8 mouse cellular contexts compared by ENCODE assay signal in genomic region chr17:46649811-46650210, GRCm38 (mm10). TPM values are rescaled to one million over a fixed set of nuclear protein-coding genes. Genes with fewer than 3 reads are reported as not detected.
DNase-seq lines count a peak whose midpoint lies in the region; ATAC-seq and TF ChIP-seq lines count a peak whose summit lies in the region.

No protein-coding gene starts in this region.

- no peaks in the 10 kb centered on the region for H3K9me3 ChIP-seq in lung, embryonic 14.5 days (ENCODE audit: low read depth, low read length)
- no peaks in the 10 kb centered on the region for H3K9me3 ChIP-seq in embryonic facial prominence, embryonic 15.5 days (replicated peaks)
- no peaks in the 10 kb centered on the region for H3K9me3 ChIP-seq in intestine, postnatal 0 days (ENCODE audit: control insufficient read depth)
- no peaks in the 10 kb centered on the region for H3K9me3 ChIP-seq in neural tube, embryonic 13.5 days

- no peak for DNase-seq in lung, embryonic 14.5 days
- DNase-seq in lung, adult 18-20 months, result no peak
- DNase-seq in layer of hippocampus, postnatal 14 days (ENCODE audit: low spot score in 2 of 2), result no peak
- DNase-seq in testis, postnatal 10 days (ENCODE audit: low spot score), result no peak
- no peak for DNase-seq in spleen, adult 18-20 months

- H3K4me1 ChIP-seq in lung, embryonic 14.5 days (ENCODE audit: insufficient read depth), result peaks cover 12% of the 10 kb centered on the region
- H3K4me1 ChIP-seq in embryonic facial prominence, embryonic 15.5 days, result peaks cover 60% of the 10 kb centered on the region
- H3K4me1 ChIP-seq in intestine, postnatal 0 days (replicated peaks; ENCODE audit: control insufficient read depth, insufficient read depth, low read length), result peaks cover 5% of the 10 kb centered on the region; the same call in 1 of the 2 replicates
- H3K4me1 ChIP-seq in neural tube, embryonic 13.5 days (replicated peaks), result peaks cover 60% of the 10 kb centered on the region

- peaks cover 41% of the 10 kb centered on the region for H3K36me3 ChIP-seq in lung, embryonic 14.5 days (ENCODE audit: insufficient read depth)
- H3K36me3 ChIP-seq in embryonic facial prominence, embryonic 15.5 days, result peaks cover 36% of the 10 kb centered on the region
- H3K36me3 ChIP-seq in intestine, postnatal 0 days (ENCODE audit: control insufficient read depth, insufficient read depth), result peaks cover 29% of the 10 kb centered on the region
- H3K36me3 ChIP-seq in neural tube, embryonic 13.5 days, result peaks cover 26% of the 10 kb centered on the region

- peak overlapping the region; percentile 75 for H3K4me3 ChIP-seq in lung, embryonic 14.5 days (ENCODE audit: low read depth, low read length)
- H3K4me3 ChIP-seq in embryonic facial prominence, embryonic 15.5 days (replicated peaks), result peak overlapping the region; percentile 71
- H3K4me3 ChIP-seq in intestine, postnatal 0 days (ENCODE audit: low read depth, low read length), result peak overlapping the region; percentile 74
- H3K4me3 ChIP-seq in neural tube, embryonic 13.5 days, result peak overlapping the region; percentile 74

- H3K4me2 ChIP-seq in lung, embryonic 14.5 days, result peak overlapping the region; percentile 88
- peak overlapping the region; percentile 80 for H3K4me2 ChIP-seq in embryonic facial prominence, embryonic 15.5 days (replicated peaks)
- peak overlapping the region; percentile 87 for H3K4me2 ChIP-seq in intestine, postnatal 0 days (replicated peaks; ENCODE audit: low read depth)
- peak overlapping the region; percentile 91 for H3K4me2 ChIP-seq in neural tube, embryonic 13.5 days

- H3K27me3 ChIP-seq in lung, embryonic 14.5 days (ENCODE audit: insufficient read depth, low read length), result no peaks in the 10 kb centered on the region
- H3K27me3 ChIP-seq in embryonic facial prominence, embryonic 15.5 days, result no peaks in the 10 kb centered on the region
- no peaks in the 10 kb centered on the region for H3K27me3 ChIP-seq in intestine, postnatal 0 days (replicated peaks; ENCODE audit: control insufficient read depth, insufficient read depth, low read length)
- no peaks in the 10 kb centered on the region for H3K27me3 ChIP-seq in neural tube, embryonic 13.5 days

- WGBS in lung, embryonic 14.5 days, result 25% methylated on average over 15 of the region's 15 CpGs
- 33% methylated on average over 15 of the region's 15 CpGs for WGBS in embryonic facial prominence, embryonic 15.5 days
- WGBS in intestine, postnatal 0 days, result 32% methylated on average over 15 of the region's 15 CpGs
- 38% methylated on average over 15 of the region's 15 CpGs for WGBS in neural tube, embryonic 13.5 days

- ATAC-seq in lung, embryonic 14.5 days (ENCODE audit: insufficient read depth), result no peak
- no peak for ATAC-seq in embryonic facial prominence, embryonic 15.5 days (ENCODE audit: insufficient number of reproducible peaks, low FRiP score, low TSS enrichment, low read depth)
- ATAC-seq in intestine, postnatal 0 days, result no peak
- no peak for ATAC-seq in neural tube, embryonic 13.5 days (ENCODE audit: low read depth)

- no peak for TF ChIP-seq CTCF in lung, embryonic 14.5 days (IDR thresholded peaks at IDR 0.05; ENCODE audit: low read depth)
- no peak for TF ChIP-seq CTCF in intestine, postnatal 0 days (IDR thresholded peaks at IDR 0.05; ENCODE audit: low read depth)

- peak overlapping the region; percentile 89 for H3K9ac ChIP-seq in lung, embryonic 14.5 days
- H3K9ac ChIP-seq in embryonic facial prominence, embryonic 15.5 days, result peak overlapping the region; percentile 37
- H3K9ac ChIP-seq in intestine, postnatal 0 days (ENCODE audit: low read depth, low read length), result peak overlapping the region; percentile 67
- H3K9ac ChIP-seq in neural tube, embryonic 13.5 days, result peak overlapping the region; percentile 96

- peak overlapping the region; percentile 98 for H3K27ac ChIP-seq in lung, embryonic 14.5 days (ENCODE audit: low read depth)
- H3K27ac ChIP-seq in embryonic facial prominence, embryonic 15.5 days (replicated peaks), result peak overlapping the region; percentile 97
- peak overlapping the region; percentile 87 for H3K27ac ChIP-seq in intestine, postnatal 0 days (ENCODE audit: low read depth, low read length)
- peak overlapping the region; percentile 96 for H3K27ac ChIP-seq in neural tube, embryonic 13.5 days (replicated peaks)

RNA-seq across cellular contexts. Expression of gene Cul7, which starts 0.3 kb away (rescaled TPM):
- 36.6 TPM in 2 replicates for polyA plus RNA-seq in lung, embryonic 14.5 days (2014; fragmentation: Nextera tagmentation; extraction: Ambion mirVana)
- polyA plus RNA-seq in embryonic facial prominence, embryonic 15.5 days (2015; fragmentation: Nextera tagmentation; extraction: Ambion mirVana), result 64.0 and 64.1 TPM in 2 replicates
- polyA plus RNA-seq in intestine, postnatal 0 days (2015; fragmentation: Nextera tagmentation; extraction: Ambion mirVana), result 18.0 and 19.2 TPM in 2 replicates
- 40.0 and 41.7 TPM in 2 replicates for polyA plus RNA-seq in neural tube, embryonic 13.5 days (2015; fragmentation: Nextera tagmentation; extraction: Ambion mirVana)
- 10 to 100 TPM; 23.8 to 24.4 TPM for total RNA-seq in layer of hippocampus, postnatal 14 days (2021)

RNA-seq across cellular contexts. Expression of gene Mrpl2, which starts 3.8 kb away (rescaled TPM):
- polyA plus RNA-seq in lung, embryonic 14.5 days (2014; fragmentation: Nextera tagmentation; extraction: Ambion mirVana), result 113 and 114 TPM in 2 replicates
- polyA plus RNA-seq in embryonic facial prominence, embryonic 15.5 days (2015; fragmentation: Nextera tagmentation; extraction: Ambion mirVana), result 92.9 and 95.8 TPM in 2 replicates
- polyA plus RNA-seq in intestine, postnatal 0 days (2015; fragmentation: Nextera tagmentation; extraction: Ambion mirVana), result 138 and 139 TPM in 2 replicates
- polyA plus RNA-seq in neural tube, embryonic 13.5 days (2015; fragmentation: Nextera tagmentation; extraction: Ambion mirVana), result 63.2 and 70.1 TPM in 2 replicates
- total RNA-seq in layer of hippocampus, postnatal 14 days (2021), result 10 to 100 TPM; 51.1 to 54.3 TPM

RNA-seq across cellular contexts. Expression of gene Klc4, which starts 4.0 kb away (rescaled TPM):
- polyA plus RNA-seq in lung, embryonic 14.5 days (2014; fragmentation: Nextera tagmentation; extraction: Ambion mirVana), result 20.2 and 21.4 TPM in 2 replicates
- polyA plus RNA-seq in embryonic facial prominence, embryonic 15.5 days (2015; fragmentation: Nextera tagmentation; extraction: Ambion mirVana), result 23.4 and 24.5 TPM in 2 replicates
- 102 and 107 TPM in 2 replicates for polyA plus RNA-seq in intestine, postnatal 0 days (2015; fragmentation: Nextera tagmentation; extraction: Ambion mirVana)
- 41.8 and 45.3 TPM in 2 replicates for polyA plus RNA-seq in neural tube, embryonic 13.5 days (2015; fragmentation: Nextera tagmentation; extraction: Ambion mirVana)
- 10 to 100 TPM; 15.1 to 16.7 TPM for total RNA-seq in layer of hippocampus, postnatal 14 days (2021)

RNA-seq across cellular contexts. Expression of gene Ptk7, which starts 20.5 kb away (rescaled TPM):
- polyA plus RNA-seq in lung, embryonic 14.5 days (2014; fragmentation: Nextera tagmentation; extraction: Ambion mirVana), result 79.5 and 99.3 TPM in 2 replicates
- polyA plus RNA-seq in embryonic facial prominence, embryonic 15.5 days (2015; fragmentation: Nextera tagmentation; extraction: Ambion mirVana), result 156 and 161 TPM in 2 replicates
- polyA plus RNA-seq in intestine, postnatal 0 days (2015; fragmentation: Nextera tagmentation; extraction: Ambion mirVana), result 13.7 and 14.7 TPM in 2 replicates
- polyA plus RNA-seq in neural tube, embryonic 13.5 days (2015; fragmentation: Nextera tagmentation; extraction: Ambion mirVana), result 38.7 and 41.3 TPM in 2 replicates
- total RNA-seq in layer of hippocampus, postnatal 14 days (2021), result 10 to 100 TPM; 11.2 to 11.4 TPM

RNA-seq across cellular contexts. Expression of gene Rrp36, which starts 24.3 kb away (rescaled TPM):
- 47.6 and 48.5 TPM in 2 replicates for polyA plus RNA-seq in lung, embryonic 14.5 days (2014; fragmentation: Nextera tagmentation; extraction: Ambion mirVana)
- 61.9 and 64.9 TPM in 2 replicates for polyA plus RNA-seq in embryonic facial prominence, embryonic 15.5 days (2015; fragmentation: Nextera tagmentation; extraction: Ambion mirVana)
- 49.0 and 55.6 TPM in 2 replicates for polyA plus RNA-seq in intestine, postnatal 0 days (2015; fragmentation: Nextera tagmentation; extraction: Ambion mirVana)
- polyA plus RNA-seq in neural tube, embryonic 13.5 days (2015; fragmentation: Nextera tagmentation; extraction: Ambion mirVana), result 47.7 and 53.5 TPM in 2 replicates
- 10 to 100 TPM; 12.5 to 15.7 TPM for total RNA-seq in layer of hippocampus, postnatal 14 days (2021)

Comparison
In these comparisons a context has a peak if more than half of its experiments do, and no peak if none do; other contexts are left out.
1. H3K9ac ChIP-seq: peak in every context shown above with its lines; median percentile 96 in neural tube, embryonic 13.5 days; 89 in lung, embryonic 14.5 days; 67 in intestine, postnatal 0 days; 37 in embryonic facial prominence, embryonic 15.5 days.